Mouse (Mus musculus): ENCODE results near the gene Arpc3. TPM values are rescaled to one million over a fixed set of nuclear protein-coding genes. Genes with fewer than 3 reads are reported as not detected.

Arpc3 gene
- polyA plus RNA-seq, 1 experiment from 2014 or later, result 148 TPM

- Histone ChIP-seq H3K9me3 (no peaks in the 10 kb centered on the region), H3K9ac (peak overlapping the region; percentile 79), H3K36me3 (replicated peaks) (no peaks in the 10 kb centered on the region), H3K4me2 (peak overlapping the region; percentile 84), H3K4me1 (peaks cover 21% of the 10 kb centered on the region), H3K4me3 (peak overlapping the region; percentile 86), H3K27me3 (replicated peaks) (no peaks in the 10 kb centered on the region), H3K27ac (peak overlapping the region; percentile 97)
- ATAC-seq (replicated peaks), result peak; percentile 92
- under 1% methylated on average over 73 of the region's 73 CpGs for WGBS
Measured at GRCm38 (mm10) chr5:122422071-122422964, 30.6 kb downstream of the Arpc3 start.

- H3K9me3 ChIP-seq, result no peaks in the 10 kb centered on the region
- peaks cover under 1% of the 10 kb centered on the region; the same call in 1 of the 2 replicates for H3K36me3 ChIP-seq (replicated peaks)
- peak overlapping the region; percentile 84 for H3K4me2 ChIP-seq
- WGBS, result 33% methylated on average over 15 of the region's 15 CpGs
- ATAC-seq (replicated peaks), result no peak
- H3K4me3 ChIP-seq, result peak overlapping the region; percentile 86
- H3K4me1 ChIP-seq, result peaks cover 21% of the 10 kb centered on the region
- no peaks in the 10 kb centered on the region for H3K27me3 ChIP-seq (replicated peaks)
- H3K27ac ChIP-seq, result no peak overlapping the region; the same call in 1 of the 2 replicates
- peak overlapping the region; percentile 79 for H3K9ac ChIP-seq
Measured at GRCm38 (mm10) chr5:122423083-122423482, 31.4 kb downstream of the Arpc3 start.

GRCm38 (mm10) chr5:122425550-122425949, 33.9 kb downstream of the Arpc3 start:
- H3K9ac ChIP-seq, result no peak overlapping the region
- peaks cover 15% of the 10 kb centered on the region for H3K36me3 ChIP-seq (replicated peaks)
- H3K27ac ChIP-seq, result no peak overlapping the region
- no peak overlapping the region for H3K4me3 ChIP-seq
- ATAC-seq (replicated peaks), result no peak
- peaks cover 21% of the 10 kb centered on the region for H3K4me1 ChIP-seq
- H3K9me3 ChIP-seq, result no peaks in the 10 kb centered on the region
- H3K27me3 ChIP-seq (replicated peaks), result no peaks in the 10 kb centered on the region
- 85% methylated on average over 2 of the region's 2 CpGs for WGBS
- H3K4me2 ChIP-seq, result no peak overlapping the region

GRCm38 (mm10) chr5:122430036-122430775, 38.5 kb downstream of the Arpc3 start:
- Histone ChIP-seq H3K27ac (no peak overlapping the region), H3K27me3 (replicated peaks) (no peaks in the 10 kb centered on the region), H3K4me3 (no peak overlapping the region), H3K9me3 (no peaks in the 10 kb centered on the region), H3K4me1 (no peaks in the 10 kb centered on the region), H3K36me3 (replicated peaks) (peaks cover 51% of the 10 kb centered on the region), H3K9ac (no peak overlapping the region), H3K4me2 (no peak overlapping the region)
- ATAC-seq (replicated peaks), result no peak
- 92% methylated on average over 4 of the region's 4 CpGs for WGBS

GRCm38 (mm10) chr5:122431221-122431620, 39.5 kb downstream of the Arpc3 start:
- Histone ChIP-seq H3K27ac (no peak overlapping the region), H3K4me3 (no peak overlapping the region), H3K4me1 (no peaks in the 10 kb centered on the region), H3K36me3 (replicated peaks) (peaks cover 55% of the 10 kb centered on the region), H3K27me3 (replicated peaks) (no peaks in the 10 kb centered on the region), H3K9me3 (no peaks in the 10 kb centered on the region), H3K4me2 (no peak overlapping the region), H3K9ac (no peak overlapping the region)
- no peak for ATAC-seq (replicated peaks)
- WGBS, result 95% methylated on average over 8 of the region's 8 CpGs

- no peaks in the 10 kb centered on the region for H3K9me3 ChIP-seq
- ATAC-seq (replicated peaks), result no peak
- peaks cover 73% of the 10 kb centered on the region for H3K36me3 ChIP-seq (replicated peaks)
- no peak overlapping the region for H3K4me2 ChIP-seq
- no peak overlapping the region for H3K9ac ChIP-seq
- no peak overlapping the region for H3K27ac ChIP-seq
- H3K4me1 ChIP-seq, result no peaks in the 10 kb centered on the region
- WGBS, result 82% methylated on average over 4 of the region's 4 CpGs
- no peaks in the 10 kb centered on the region for H3K27me3 ChIP-seq (replicated peaks)
- H3K4me3 ChIP-seq, result no peak overlapping the region
Measured at GRCm38 (mm10) chr5:122434541-122434940, 42.9 kb downstream of the Arpc3 start.

GRCm38 (mm10) chr5:122439400-122440094, 47.9 kb downstream of the Arpc3 start:
- H3K9ac ChIP-seq, result no peak overlapping the region
- H3K4me3 ChIP-seq, result no peak overlapping the region
- H3K27ac ChIP-seq, result 0 out of 2 replicates have a peak overlapping the region, but pooled peaks have one; percentile 29
- peaks cover 81% of the 10 kb centered on the region for H3K36me3 ChIP-seq (replicated peaks)
- 92% methylated on average over 19 of the region's 19 CpGs for WGBS
- no peaks in the 10 kb centered on the region for H3K4me1 ChIP-seq
- no peaks in the 10 kb centered on the region for H3K9me3 ChIP-seq
- H3K4me2 ChIP-seq, result no peak overlapping the region
- no peak for ATAC-seq (replicated peaks)
- no peaks in the 10 kb centered on the region for H3K27me3 ChIP-seq (replicated peaks)

- no peak overlapping the region for H3K4me2 ChIP-seq
- H3K4me1 ChIP-seq, result no peaks in the 10 kb centered on the region
- peaks cover 85% of the 10 kb centered on the region for H3K36me3 ChIP-seq (replicated peaks)
- H3K9ac ChIP-seq, result no peak overlapping the region
- H3K27me3 ChIP-seq (replicated peaks), result no peaks in the 10 kb centered on the region
- H3K9me3 ChIP-seq, result no peaks in the 10 kb centered on the region
- ATAC-seq (replicated peaks), result no peak
- no peak overlapping the region for H3K27ac ChIP-seq
- H3K4me3 ChIP-seq, result no peak overlapping the region
- WGBS, result 93% methylated on average over 12 of the region's 12 CpGs
Measured at GRCm38 (mm10) chr5:122440095-122440630, 48.5 kb downstream of the Arpc3 start.

GRCm38 (mm10) chr5:122444492-122444891, 52.8 kb downstream of the Arpc3 start:
- no peak for ATAC-seq (replicated peaks)
- H3K4me1 ChIP-seq, result no peaks in the 10 kb centered on the region
- H3K4me2 ChIP-seq, result no peak overlapping the region
- H3K27ac ChIP-seq, result no peak overlapping the region
- no peak overlapping the region for H3K4me3 ChIP-seq
- WGBS, result 92% methylated on average over 10 of the region's 10 CpGs
- no peaks in the 10 kb centered on the region for H3K27me3 ChIP-seq (replicated peaks)
- peaks cover 59% of the 10 kb centered on the region for H3K36me3 ChIP-seq (replicated peaks)
- H3K9ac ChIP-seq, result no peak overlapping the region
- H3K9me3 ChIP-seq, result no peaks in the 10 kb centered on the region

- no peaks in the 10 kb centered on the region for H3K27me3 ChIP-seq (replicated peaks)
- H3K4me2 ChIP-seq, result no peak overlapping the region
- H3K27ac ChIP-seq, result no peak overlapping the region
- no peak for ATAC-seq (replicated peaks)
- no peaks in the 10 kb centered on the region for H3K4me1 ChIP-seq
- WGBS, result 89% methylated on average over 11 of the region's 11 CpGs
- no peak overlapping the region for H3K9ac ChIP-seq
- no peaks in the 10 kb centered on the region for H3K9me3 ChIP-seq
- no peak overlapping the region for H3K4me3 ChIP-seq
- H3K36me3 ChIP-seq (replicated peaks), result peaks cover 52% of the 10 kb centered on the region
Measured at GRCm38 (mm10) chr5:122445051-122445610, 53.5 kb downstream of the Arpc3 start.

GRCm38 (mm10) chr5:122447857-122448256, 56.2 kb downstream of the Arpc3 start:
- 83% methylated on average over 8 of the region's 8 CpGs for WGBS
- Histone ChIP-seq H3K4me2 (no peak overlapping the region), H3K36me3 (replicated peaks) (peaks cover 35% of the 10 kb centered on the region), H3K4me1 (no peaks in the 10 kb centered on the region), H3K27me3 (replicated peaks) (no peaks in the 10 kb centered on the region), H3K9me3 (no peaks in the 10 kb centered on the region), H3K9ac (no peak overlapping the region), H3K27ac (no peak overlapping the region), H3K4me3 (no peak overlapping the region)
- ATAC-seq (replicated peaks), result no peak
